Mouse (Mus musculus) lung, embryonic 16.5 days (tissue): ENCODE data around the gene Sdsl. TPM values are rescaled to one million over a fixed set of nuclear protein-coding genes. Genes with fewer than 3 reads are reported as not detected.

Source experiments
- ATAC-seq: fragments of 200-750 bp; cut with Nextera tagmentation; 2 replicates; pipeline ENCODE4 v1.8.0; 2017; ENCODE audit warnings: low read depth, mild to moderate bottlenecking, moderate library complexity
- H3K27ac ChIP-seq: fragments of 300-500 bp; sonication (generic); 2 replicates; pipeline ENCODE4 v1.5.1; 2014; ENCODE audit warnings: mild to moderate bottlenecking, control low read depth, low read length
- H3K27me3 ChIP-seq: fragments of 300-500 bp; sonication (generic); 2 replicates; pipeline ENCODE4 v1.6.1; 2014; ENCODE audit warnings: low read depth, low read length, mixed read lengths; ENCODE audit not compliant: control insufficient read depth, insufficient read depth
- H3K36me3 ChIP-seq: fragments of 300-500 bp; sonication (generic); 2 replicates; pipeline ENCODE4 v1.6.1; 2014; ENCODE audit warnings: low read length; ENCODE audit not compliant: control insufficient read depth, insufficient read depth
- H3K4me1 ChIP-seq: fragments of 300-500 bp; sonication (generic); replicated peaks from 2 replicates; pipeline ENCODE4 v1.6.1; 2014; ENCODE audit warnings: low read length, mixed read lengths; ENCODE audit not compliant: control insufficient read depth, insufficient read depth
- H3K4me2 ChIP-seq: fragments of 300-500 bp; sonication (generic); 2 replicates; pipeline ENCODE4 v1.6.1; 2014; ENCODE audit warnings: low read depth, low read length, control low read depth
- H3K4me3 ChIP-seq: fragments of 300-500 bp; sonication (generic); 2 replicates; pipeline ENCODE4 v1.5.1; 2014; ENCODE audit warnings: mild to moderate bottlenecking, low read length, control low read depth
- H3K9ac ChIP-seq: fragments of 300-500 bp; sonication (generic); 2 replicates; pipeline ENCODE4 v1.6.1; 2014; ENCODE audit warnings: low read length, control low read depth
- H3K9me3 ChIP-seq: fragments of 300-500 bp; sonication (generic); 2 replicates; pipeline ENCODE4 v1.6.1; 2016; ENCODE audit warnings: low read length; ENCODE audit not compliant: control insufficient read depth
- WGBS: fragments of 180-500 bp; shearing (Covaris S2); extraction: QIAGEN DNeasy Blood & Tissue Kit; methylation state at CpG from one replicate; pipeline ENCODE4 v1.1.7; 2014; 5-methylcytosine and 5-hydroxymethylcytosine counted together
- polyA plus RNA-seq: library from polyadenylated mRNA; unstranded; fragments of >200 nt; fragmentation: Nextera tagmentation; extraction: Ambion mirVana; gene quantifications from 2 replicates; pipeline ENCODE4 v1.2.1, GENCODE M21; 2015

Gene Sdsl
- polyA plus RNA-seq, 1 experiment from 2014 or later, result 8.1 TPM

DNA sequence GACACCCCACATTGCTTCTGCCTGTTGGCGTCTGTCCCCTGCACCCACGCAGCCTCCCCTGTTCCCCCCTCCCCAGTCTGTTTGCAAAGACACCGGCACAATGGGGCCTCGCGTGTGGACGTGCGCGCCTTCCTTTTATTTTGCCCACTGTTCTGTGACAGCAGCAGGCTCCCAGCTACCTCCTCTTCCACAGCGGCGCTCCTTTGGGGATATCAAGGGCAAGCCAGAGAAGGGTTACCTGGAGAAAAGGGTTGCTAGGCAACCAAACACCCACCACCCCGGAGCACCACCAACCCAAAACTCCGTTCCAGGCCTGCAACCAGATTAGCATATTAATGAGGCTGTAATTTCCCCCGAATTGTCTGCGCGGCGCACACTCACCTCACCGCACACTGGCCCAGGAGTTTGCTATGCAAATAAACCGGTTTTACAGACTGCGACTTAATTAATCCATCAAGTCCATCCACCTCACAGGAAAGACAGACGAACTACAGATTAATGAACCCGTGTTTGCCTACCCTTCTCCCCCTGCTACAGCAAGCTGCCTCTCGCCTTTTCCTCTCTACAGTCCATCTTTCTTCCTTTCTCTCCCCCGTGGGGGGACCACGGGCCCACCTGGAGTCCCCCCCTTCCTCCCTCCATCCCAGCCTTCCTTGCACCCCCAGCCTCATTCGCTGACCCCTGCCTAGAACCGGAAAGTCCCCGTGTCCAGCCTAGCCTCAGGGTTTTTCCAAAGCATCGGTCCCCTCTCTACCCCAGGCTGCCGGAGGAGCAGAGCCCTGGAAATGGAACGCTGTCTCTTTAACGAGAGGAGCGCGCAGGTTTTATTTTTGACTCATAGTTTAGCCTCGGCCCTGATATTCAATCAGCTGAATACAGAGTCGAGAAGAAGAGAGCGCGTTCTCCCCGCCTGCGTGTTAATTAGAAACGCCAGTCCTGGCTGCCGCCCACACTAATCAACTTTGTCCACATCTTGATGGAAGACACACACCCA lies 62.9 kb downstream of the Sdsl start:
- Histone ChIP-seq H3K9ac (no peak overlapping the region), H3K4me3 (no peak overlapping the region), H3K4me2 (no peak overlapping the region), H3K9me3 (0 out of 2 replicates have a peak, but pooled peaks cover 3% of the 10 kb centered on the region), H3K36me3 (no peaks in the 10 kb centered on the region), H3K27me3 (peaks cover 31% of the 10 kb centered on the region), H3K4me1 (no peaks in the 10 kb centered on the region), H3K27ac (no peak overlapping the region)
- WGBS, result under 1% methylated on average over 40 of the region's 41 CpGs
- ATAC-seq, result no peak

GRCm38 (mm10) chr5:120408933-120409332 lies 63.7 kb downstream of the Sdsl start:
- Histone ChIP-seq H3K9ac (no peak overlapping the region), H3K9me3 (0 out of 2 replicates have a peak, but pooled peaks cover 3% of the 10 kb centered on the region), H3K4me3 (no peak overlapping the region), H3K27ac (no peak overlapping the region), H3K27me3 (peaks cover 31% of the 10 kb centered on the region), H3K4me1 (no peaks in the 10 kb centered on the region), H3K36me3 (no peaks in the 10 kb centered on the region), H3K4me2 (no peak overlapping the region)
- ATAC-seq, result no peak
- WGBS, result 71% methylated on average over 14 of the region's 14 CpGs

Other genes with a start within 250 kb of the Sdsl start
- gene Lhx5, start 41.1 kb downstream of the Sdsl start, polyA plus RNA-seq, result not detected in 2 replicates
- gene Sds, start 3.7 kb upstream of the Sdsl start, polyA plus RNA-seq, result 0.26 TPM in 1 of 2 replicates, not detected in the other
- gene Plbd2, start 30.8 kb upstream of the Sdsl start, polyA plus RNA-seq, result 48.8 and 50.5 TPM in 2 replicates
- gene Slc8b1, start 38.4 kb upstream of the Sdsl start, polyA plus RNA-seq, result 8.5 and 8.6 TPM in 2 replicates
- 17.8 and 18.0 TPM in 2 replicates for gene Tpcn1, start 115.9 kb upstream of the Sdsl start, polyA plus RNA-seq
- 1.2 and 1.9 TPM in 2 replicates for gene Iqcd, start 116.2 kb upstream of the Sdsl start, polyA plus RNA-seq
- gene Rita1, start 139.8 kb upstream of the Sdsl start, polyA plus RNA-seq, result 13.8 and 14.0 TPM in 2 replicates
- 36.8 and 37.8 TPM in 2 replicates for gene Ddx54, start 139.9 kb upstream of the Sdsl start, polyA plus RNA-seq
- 0.94 and 1.5 TPM in 2 replicates for gene Cfap73, start 161.4 kb upstream of the Sdsl start, polyA plus RNA-seq
- 0.18 and 0.44 TPM in 2 replicates for gene Rasal1, start 176.0 kb upstream of the Sdsl start, polyA plus RNA-seq
- 2.4 and 3.2 TPM in 2 replicates for gene Dtx1, start 239.1 kb upstream of the Sdsl start, polyA plus RNA-seq